Mouse (Mus musculus): ENCODE data around the gene Tgfa.

The Tgfa gene

DNA sequence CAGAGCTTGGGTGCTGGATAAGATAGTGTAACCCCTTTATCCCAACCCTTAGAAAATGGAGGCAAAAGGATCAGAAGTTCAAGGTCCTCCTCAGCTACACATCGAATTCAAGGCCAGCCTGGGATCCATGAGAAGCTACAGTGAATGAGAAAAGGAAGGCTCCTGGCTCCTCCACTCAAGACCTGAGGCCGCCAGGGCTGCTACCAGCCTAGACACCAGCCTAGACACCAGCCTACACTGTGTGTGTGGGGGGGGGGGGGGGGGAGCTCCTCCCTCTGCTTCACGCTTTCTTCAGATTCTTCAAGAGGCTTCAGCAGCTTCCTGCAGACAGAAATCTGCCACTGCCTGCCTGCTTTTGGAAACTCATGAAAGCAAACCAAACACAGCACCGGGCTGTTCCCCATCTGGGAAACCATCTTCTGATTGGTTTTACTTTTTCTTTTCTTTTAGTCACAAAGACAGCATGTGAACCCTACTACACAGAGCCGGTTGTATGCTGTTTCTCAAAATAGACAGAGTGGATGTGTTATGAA lies 127.1 kb downstream of the Tgfa start:
- Histone ChIP-seq H3K9me3 (ENCODE audit: low read length) (no peaks in the 10 kb centered on the region), H3K4me1 (replicated peaks; ENCODE audit: low read depth, low read length) (peaks cover 29% of the 10 kb centered on the region), H3K4me3 (replicated peaks; ENCODE audit: low read length) (no peak overlapping the region), H3K27me3 (ENCODE audit: insufficient read depth, low read length) (no peaks in the 10 kb centered on the region), H3K36me3 (ENCODE audit: insufficient read depth, low read length) (no peaks in the 10 kb centered on the region)
- TF ChIP-seq POU5F1 (IDR thresholded peaks at IDR 0.05; ENCODE audit: borderline replicate concordance, low read length), result no peak
- no peak for TF ChIP-seq CTCF (conservative IDR thresholded peaks at IDR 0.05; ENCODE audit: low read length)
- no peak for TF ChIP-seq NANOG (IDR thresholded peaks at IDR 0.05; ENCODE audit: borderline replicate concordance, low read length)

GRCm38 (mm10) chr6:86322991-86323390 lies 128.0 kb downstream of the Tgfa start:
- Histone ChIP-seq H3K9me3 (ENCODE audit: low read length) (no peaks in the 10 kb centered on the region), H3K27me3 (ENCODE audit: insufficient read depth, low read length) (no peaks in the 10 kb centered on the region), H3K4me1 (replicated peaks; ENCODE audit: low read depth, low read length) (peaks cover 29% of the 10 kb centered on the region), H3K36me3 (ENCODE audit: insufficient read depth, low read length) (no peaks in the 10 kb centered on the region), H3K4me3 (replicated peaks; ENCODE audit: low read length) (peak overlapping the region; percentile 45)
- no peak for TF ChIP-seq CTCF (conservative IDR thresholded peaks at IDR 0.05; ENCODE audit: low read length)
- no peak for TF ChIP-seq NANOG (IDR thresholded peaks at IDR 0.05; ENCODE audit: borderline replicate concordance, low read length)
- TF ChIP-seq POU5F1 (IDR thresholded peaks at IDR 0.05; ENCODE audit: borderline replicate concordance, low read length), result no peak

DNA sequence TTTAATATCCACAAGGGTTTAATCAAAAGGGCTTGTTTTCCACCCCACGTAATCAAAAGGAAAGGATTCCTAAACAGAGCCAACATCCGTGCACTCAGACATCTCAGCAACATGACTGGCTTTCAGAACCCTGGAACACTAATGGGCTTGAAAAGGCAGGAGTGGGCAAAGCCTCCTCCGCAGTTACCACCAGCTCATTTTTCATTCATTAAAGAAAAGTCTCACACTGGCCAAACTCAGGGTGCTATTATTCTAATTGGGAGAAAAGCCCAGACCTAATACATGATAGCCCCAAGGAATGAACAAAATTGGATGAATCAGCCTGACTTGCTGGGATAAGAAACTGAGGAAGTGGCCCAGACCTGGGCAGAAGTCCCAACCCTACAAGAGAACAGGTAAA lies 129.4 kb downstream of the Tgfa start:
- H3K4me3 ChIP-seq (replicated peaks; ENCODE audit: low read length), result no peak overlapping the region
- H3K9me3 ChIP-seq (ENCODE audit: low read length), result no peaks in the 10 kb centered on the region
- H3K36me3 ChIP-seq (ENCODE audit: insufficient read depth, low read length), result no peaks in the 10 kb centered on the region
- TF ChIP-seq POU5F1 (IDR thresholded peaks at IDR 0.05; ENCODE audit: borderline replicate concordance, low read length), result no peak
- TF ChIP-seq NANOG (IDR thresholded peaks at IDR 0.05; ENCODE audit: borderline replicate concordance, low read length), result no peak
- TF ChIP-seq CTCF (conservative IDR thresholded peaks at IDR 0.05; ENCODE audit: low read length), result no peak
- H3K27me3 ChIP-seq (ENCODE audit: insufficient read depth, low read length), result no peaks in the 10 kb centered on the region
- peaks cover 29% of the 10 kb centered on the region for H3K4me1 ChIP-seq (replicated peaks; ENCODE audit: low read depth, low read length)

Data from E14TG2a.4 (cell line).